Mouse (Mus musculus): ENCODE results near the gene Tdrd7. TPM values are rescaled to one million over a fixed set of nuclear protein-coding genes. Genes with fewer than 3 reads are reported as not detected.

The Tdrd7 gene
- polyA plus RNA-seq, 1 experiment from 2014 or later: 9.3 TPM

GRCm38 (mm10) chr4:46068060-46068459 is 102.9 kb downstream of the Tdrd7 start:
- Histone ChIP-seq H3K4me3 (ENCODE audit: low read depth, low read length) (no peak overlapping the region), H3K9me3 (replicated peaks; ENCODE audit: control insufficient read depth, low read length) (no peaks in the 10 kb centered on the region), H3K4me2 (ENCODE audit: low read depth, low read length) (no peak overlapping the region), H3K9ac (replicated peaks; ENCODE audit: low read length) (no peak overlapping the region), H3K4me1 (ENCODE audit: control insufficient read depth, insufficient read depth, low read length) (no peaks in the 10 kb centered on the region), H3K27ac (replicated peaks; ENCODE audit: low read depth, low read length) (no peak overlapping the region), H3K27me3 (ENCODE audit: control insufficient read depth, insufficient read depth, low read length) (no peaks in the 10 kb centered on the region), H3K36me3 (replicated peaks; ENCODE audit: control insufficient read depth, insufficient read depth, low read depth, low read length) (no peaks in the 10 kb centered on the region)
- ATAC-seq (replicated peaks; ENCODE audit: insufficient number of reproducible peaks, low FRiP score, low TSS enrichment, low read depth) (no peak), DNase-seq (ENCODE audit: low spot score) (no peak)
- 76% methylated on average over 3 of the region's 3 CpGs for WGBS

GRCm38 (mm10) chr4:46068573-46068972 is 103.4 kb downstream of the Tdrd7 start:
- no peak overlapping the region for H3K4me3 ChIP-seq (ENCODE audit: low read depth, low read length)
- ATAC-seq (replicated peaks; ENCODE audit: insufficient number of reproducible peaks, low FRiP score, low TSS enrichment, low read depth) (no peak), DNase-seq (ENCODE audit: low spot score) (no peak)
- no peak overlapping the region for H3K27ac ChIP-seq (replicated peaks; ENCODE audit: low read depth, low read length)
- no peaks in the 10 kb centered on the region for H3K4me1 ChIP-seq (ENCODE audit: control insufficient read depth, insufficient read depth, low read length)
- no peaks in the 10 kb centered on the region for H3K27me3 ChIP-seq (ENCODE audit: control insufficient read depth, insufficient read depth, low read length)
- no peaks in the 10 kb centered on the region for H3K36me3 ChIP-seq (replicated peaks; ENCODE audit: control insufficient read depth, insufficient read depth, low read depth, low read length)
- H3K9ac ChIP-seq (replicated peaks; ENCODE audit: low read length): no peak overlapping the region
- WGBS: 36% methylated on average over 1 of the region's 1 CpGs
- H3K9me3 ChIP-seq (replicated peaks; ENCODE audit: control insufficient read depth, low read length): no peaks in the 10 kb centered on the region
- H3K4me2 ChIP-seq (ENCODE audit: low read depth, low read length): no peak overlapping the region

- 74% methylated on average over 6 of the region's 6 CpGs for WGBS
- no peak overlapping the region for H3K27ac ChIP-seq (replicated peaks; ENCODE audit: low read depth, low read length)
- no peak overlapping the region for H3K4me2 ChIP-seq (ENCODE audit: low read depth, low read length)
- H3K4me3 ChIP-seq (ENCODE audit: low read depth, low read length): no peak overlapping the region
- no peak for ATAC-seq (replicated peaks; ENCODE audit: insufficient number of reproducible peaks, low FRiP score, low TSS enrichment, low read depth)
- H3K9me3 ChIP-seq (replicated peaks; ENCODE audit: control insufficient read depth, low read length): no peaks in the 10 kb centered on the region
- no peak for DNase-seq (ENCODE audit: low spot score)
- H3K36me3 ChIP-seq (replicated peaks; ENCODE audit: control insufficient read depth, insufficient read depth, low read depth, low read length): no peaks in the 10 kb centered on the region
- H3K9ac ChIP-seq (replicated peaks; ENCODE audit: low read length): no peak overlapping the region
- H3K4me1 ChIP-seq (ENCODE audit: control insufficient read depth, insufficient read depth, low read length): no peaks in the 10 kb centered on the region
- no peaks in the 10 kb centered on the region for H3K27me3 ChIP-seq (ENCODE audit: control insufficient read depth, insufficient read depth, low read length)
Observed at GRCm38 (mm10) chr4:46069851-46070482, 104.8 kb downstream of the Tdrd7 start.

- H3K4me2 ChIP-seq (ENCODE audit: low read depth, low read length): no peak overlapping the region
- H3K4me3 ChIP-seq (ENCODE audit: low read depth, low read length): no peak overlapping the region
- no peak overlapping the region for H3K9ac ChIP-seq (replicated peaks; ENCODE audit: low read length)
- no peaks in the 10 kb centered on the region for H3K36me3 ChIP-seq (replicated peaks; ENCODE audit: control insufficient read depth, insufficient read depth, low read depth, low read length)
- 88% methylated on average over 6 of the region's 6 CpGs for WGBS
- no peak overlapping the region for H3K27ac ChIP-seq (replicated peaks; ENCODE audit: low read depth, low read length)
- H3K4me1 ChIP-seq (ENCODE audit: control insufficient read depth, insufficient read depth, low read length): no peaks in the 10 kb centered on the region
- H3K9me3 ChIP-seq (replicated peaks; ENCODE audit: control insufficient read depth, low read length): no peaks in the 10 kb centered on the region
- no peaks in the 10 kb centered on the region for H3K27me3 ChIP-seq (ENCODE audit: control insufficient read depth, insufficient read depth, low read length)
- ATAC-seq (replicated peaks; ENCODE audit: insufficient number of reproducible peaks, low FRiP score, low TSS enrichment, low read depth): no peak
- DNase-seq (ENCODE audit: low spot score): no peak
Observed at GRCm38 (mm10) chr4:46072631-46073030, 107.5 kb downstream of the Tdrd7 start.

- no peak overlapping the region for H3K9ac ChIP-seq (replicated peaks; ENCODE audit: low read length)
- no peaks in the 10 kb centered on the region for H3K9me3 ChIP-seq (replicated peaks; ENCODE audit: control insufficient read depth, low read length)
- no peak overlapping the region for H3K4me3 ChIP-seq (ENCODE audit: low read depth, low read length)
- ATAC-seq (replicated peaks; ENCODE audit: insufficient number of reproducible peaks, low FRiP score, low TSS enrichment, low read depth): no peak
- no peak overlapping the region for H3K4me2 ChIP-seq (ENCODE audit: low read depth, low read length)
- H3K4me1 ChIP-seq (ENCODE audit: control insufficient read depth, insufficient read depth, low read length): no peaks in the 10 kb centered on the region
- H3K27me3 ChIP-seq (ENCODE audit: control insufficient read depth, insufficient read depth, low read length): no peaks in the 10 kb centered on the region
- no peak for DNase-seq (ENCODE audit: low spot score)
- no peaks in the 10 kb centered on the region for H3K36me3 ChIP-seq (replicated peaks; ENCODE audit: control insufficient read depth, insufficient read depth, low read depth, low read length)
- no peak overlapping the region for H3K27ac ChIP-seq (replicated peaks; ENCODE audit: low read depth, low read length)
- 68% methylated on average over 4 of the region's 4 CpGs for WGBS
Observed at GRCm38 (mm10) chr4:46073736-46074135, 108.6 kb downstream of the Tdrd7 start.

- Histone ChIP-seq H3K4me3 (ENCODE audit: low read depth, low read length) (no peak overlapping the region), H3K9ac (replicated peaks; ENCODE audit: low read length) (no peak overlapping the region), H3K36me3 (replicated peaks; ENCODE audit: control insufficient read depth, insufficient read depth, low read depth, low read length) (no peaks in the 10 kb centered on the region), H3K27me3 (ENCODE audit: control insufficient read depth, insufficient read depth, low read length) (no peaks in the 10 kb centered on the region), H3K27ac (replicated peaks; ENCODE audit: low read depth, low read length) (no peak overlapping the region), H3K9me3 (replicated peaks; ENCODE audit: control insufficient read depth, low read length) (no peaks in the 10 kb centered on the region), H3K4me1 (ENCODE audit: control insufficient read depth, insufficient read depth, low read length) (no peaks in the 10 kb centered on the region), H3K4me2 (ENCODE audit: low read depth, low read length) (no peak overlapping the region)
- no peak for DNase-seq (ENCODE audit: low spot score)
- 84% methylated on average over 3 of the region's 3 CpGs for WGBS
- no peak for ATAC-seq (replicated peaks; ENCODE audit: insufficient number of reproducible peaks, low FRiP score, low TSS enrichment, low read depth)
Observed at GRCm38 (mm10) chr4:46075664-46076063, 110.5 kb downstream of the Tdrd7 start.

GRCm38 (mm10) chr4:46076892-46077291 is 111.8 kb downstream of the Tdrd7 start:
- Histone ChIP-seq H3K9me3 (replicated peaks; ENCODE audit: control insufficient read depth, low read length) (no peaks in the 10 kb centered on the region), H3K36me3 (replicated peaks; ENCODE audit: control insufficient read depth, insufficient read depth, low read depth, low read length) (no peaks in the 10 kb centered on the region), H3K4me2 (ENCODE audit: low read depth, low read length) (no peak overlapping the region), H3K27me3 (ENCODE audit: control insufficient read depth, insufficient read depth, low read length) (no peaks in the 10 kb centered on the region), H3K27ac (replicated peaks; ENCODE audit: low read depth, low read length) (no peak overlapping the region), H3K9ac (replicated peaks; ENCODE audit: low read length) (no peak overlapping the region), H3K4me1 (ENCODE audit: control insufficient read depth, insufficient read depth, low read length) (no peaks in the 10 kb centered on the region), H3K4me3 (ENCODE audit: low read depth, low read length) (no peak overlapping the region)
- ATAC-seq (replicated peaks; ENCODE audit: insufficient number of reproducible peaks, low FRiP score, low TSS enrichment, low read depth): no peak
- WGBS: 69% methylated on average over 2 of the region's 2 CpGs
- no peak for DNase-seq (ENCODE audit: low spot score)

GRCm38 (mm10) chr4:46080261-46080660 is 115.1 kb downstream of the Tdrd7 start:
- no peak for DNase-seq (ENCODE audit: low spot score)
- 85% methylated on average over 4 of the region's 4 CpGs for WGBS
- Histone ChIP-seq H3K27ac (replicated peaks; ENCODE audit: low read depth, low read length) (no peak overlapping the region), H3K4me3 (ENCODE audit: low read depth, low read length) (no peak overlapping the region), H3K36me3 (replicated peaks; ENCODE audit: control insufficient read depth, insufficient read depth, low read depth, low read length) (no peaks in the 10 kb centered on the region), H3K27me3 (ENCODE audit: control insufficient read depth, insufficient read depth, low read length) (no peaks in the 10 kb centered on the region), H3K9ac (replicated peaks; ENCODE audit: low read length) (no peak overlapping the region), H3K9me3 (replicated peaks; ENCODE audit: control insufficient read depth, low read length) (no peaks in the 10 kb centered on the region), H3K4me2 (ENCODE audit: low read depth, low read length) (no peak overlapping the region), H3K4me1 (ENCODE audit: control insufficient read depth, insufficient read depth, low read length) (no peaks in the 10 kb centered on the region)
- ATAC-seq (replicated peaks; ENCODE audit: insufficient number of reproducible peaks, low FRiP score, low TSS enrichment, low read depth): no peak

Measured in embryonic facial prominence, embryonic 11.5 days (tissue).